Mouse (Mus musculus) hindbrain, embryonic 16.5 days (tissue): Measurements from ENCODE around the gene Spocd1. TPM values are rescaled to one million over a fixed set of nuclear protein-coding genes. Genes with fewer than 3 reads are reported as not detected.
A peak's percentile ranks its signal among the peaks of the same experiment; 100 is the strongest.

ENCODE experiments used
- ATAC-seq: fragments of 200-750 bp; cut with Nextera tagmentation; 2 replicates; pipeline ENCODE4 v1.8.0; 2017; ENCODE audit warnings: moderate TSS enrichment, moderate library complexity
- H3K27ac ChIP-seq: fragments of 300-500 bp; sonication (generic); 2 replicates; pipeline ENCODE4 v1.5.1; 2014; ENCODE audit warnings: low read depth, mild to moderate bottlenecking, control low read depth, low read length, moderate library complexity
- H3K27me3 ChIP-seq: fragments of 300-500 bp; sonication (generic); replicated peaks from 2 replicates; pipeline ENCODE4 v1.6.1; 2014; ENCODE audit warnings: low read length; ENCODE audit not compliant: control insufficient read depth, insufficient read depth
- H3K36me3 ChIP-seq: fragments of 300-500 bp; sonication (generic); 2 replicates; pipeline ENCODE4 v1.6.1; 2014; ENCODE audit warnings: mild to moderate bottlenecking, low read length, moderate library complexity, mixed read lengths; ENCODE audit not compliant: control insufficient read depth, insufficient read depth
- H3K4me1 ChIP-seq: fragments of 300-500 bp; sonication (generic); 2 replicates; pipeline ENCODE4 v1.6.1; 2014; ENCODE audit warnings: low read depth, low read length; ENCODE audit not compliant: control insufficient read depth, insufficient read depth
- H3K4me2 ChIP-seq: fragments of 300-500 bp; sonication (generic); 2 replicates; pipeline ENCODE4 v1.6.1; 2014; ENCODE audit warnings: mild to moderate bottlenecking, low read length, control low read depth, moderate library complexity
- H3K4me3 ChIP-seq: fragments of 300-500 bp; sonication (generic); 2 replicates; pipeline ENCODE4 v1.5.1; 2014; ENCODE audit warnings: mild to moderate bottlenecking, low read length, control low read depth, moderate library complexity
- H3K9ac ChIP-seq: fragments of 300-500 bp; sonication (generic); 2 replicates; pipeline ENCODE4 v1.6.1; 2014; ENCODE audit warnings: low read depth, mild to moderate bottlenecking, control low read depth, low read length, moderate library complexity
- H3K9me3 ChIP-seq: fragments of 300-500 bp; sonication (generic); 2 replicates; pipeline ENCODE4 v1.6.1; 2014; ENCODE audit warnings: mild to moderate bottlenecking, low read length, moderate library complexity; ENCODE audit not compliant: control insufficient read depth
- WGBS: fragments of 180-500 bp; shearing (Covaris S2); extraction: QIAGEN DNeasy Blood & Tissue Kit; methylation state at CpG from one replicate; pipeline ENCODE4 v1.1.7; 2014; 5-methylcytosine and 5-hydroxymethylcytosine counted together
- polyA plus RNA-seq: library from polyadenylated mRNA; unstranded; fragments of >200 nt; fragmentation: Nextera tagmentation; extraction: Ambion mirVana; gene quantifications from 2 replicates; pipeline ENCODE4 v1.2.1, GENCODE M21; 2015

Gene Spocd1
- polyA plus RNA-seq, 1 experiment from 2014 or later, result not detected

GRCm38 (mm10) chr4:129902394-129902793, 26.7 kb upstream of the Spocd1 start:
- no peaks in the 10 kb centered on the region for H3K4me1 ChIP-seq
- no peak overlapping the region for H3K4me2 ChIP-seq
- H3K27me3 ChIP-seq, result no peaks in the 10 kb centered on the region
- 87% methylated on average over 4 of the region's 4 CpGs for WGBS
- no peak overlapping the region for H3K9ac ChIP-seq
- ATAC-seq, result no peak
- no peak overlapping the region for H3K4me3 ChIP-seq
- no peaks in the 10 kb centered on the region for H3K9me3 ChIP-seq
- H3K27ac ChIP-seq, result no peak overlapping the region
- no peaks in the 10 kb centered on the region for H3K36me3 ChIP-seq

GRCm38 (mm10) chr4:129903577-129903976, 25.5 kb upstream of the Spocd1 start:
- Histone ChIP-seq H3K4me2 (no peak overlapping the region), H3K27ac (no peak overlapping the region), H3K4me1 (no peaks in the 10 kb centered on the region), H3K9ac (no peak overlapping the region), H3K27me3 (no peaks in the 10 kb centered on the region), H3K9me3 (no peaks in the 10 kb centered on the region), H3K4me3 (no peak overlapping the region), H3K36me3 (no peaks in the 10 kb centered on the region)
- ATAC-seq, result no peak
- WGBS, result 65% methylated on average over 3 of the region's 3 CpGs

- ATAC-seq, result no peak
- no peak overlapping the region for H3K4me2 ChIP-seq
- 91% methylated on average over 3 of the region's 3 CpGs for WGBS
Measured at GRCm38 (mm10) chr4:129905032-129905431, 24.0 kb upstream of the Spocd1 start.

GRCm38 (mm10) chr4:129906016-129906415, 23.0 kb upstream of the Spocd1 start:
- Histone ChIP-seq H3K4me1 (no peaks in the 10 kb centered on the region), H3K27ac (no peak overlapping the region)

More at GRCm38 (mm10) chr4:129905032-129905431, 24.0 kb upstream of the Spocd1 start:
- H3K9ac ChIP-seq, result no peak overlapping the region
- H3K27me3 ChIP-seq, result no peaks in the 10 kb centered on the region
- no peaks in the 10 kb centered on the region for H3K4me1 ChIP-seq
- H3K36me3 ChIP-seq, result no peaks in the 10 kb centered on the region
- H3K9me3 ChIP-seq, result no peaks in the 10 kb centered on the region
- no peak overlapping the region for H3K27ac ChIP-seq
- H3K4me3 ChIP-seq, result no peak overlapping the region

GRCm38 (mm10) chr4:129908836-129909235, 20.2 kb upstream of the Spocd1 start:
- no peaks in the 10 kb centered on the region for H3K27me3 ChIP-seq
- no peaks in the 10 kb centered on the region for H3K9me3 ChIP-seq
- no peak overlapping the region for H3K9ac ChIP-seq
- H3K4me1 ChIP-seq, result peaks cover 2% of the 10 kb centered on the region
- no peaks in the 10 kb centered on the region for H3K36me3 ChIP-seq
- no peak for ATAC-seq
- no peak overlapping the region for H3K27ac ChIP-seq
- no peak overlapping the region for H3K4me2 ChIP-seq
- WGBS, result 78% methylated on average over 3 of the region's 3 CpGs
- no peak overlapping the region for H3K4me3 ChIP-seq

More at GRCm38 (mm10) chr4:129906016-129906415, 23.0 kb upstream of the Spocd1 start:
- Histone ChIP-seq H3K4me3 (no peak overlapping the region), H3K36me3 (no peaks in the 10 kb centered on the region), H3K9me3 (no peaks in the 10 kb centered on the region), H3K27me3 (no peaks in the 10 kb centered on the region), H3K4me2 (no peak overlapping the region), H3K9ac (no peak overlapping the region)
- WGBS, result 76% methylated on average over 13 of the region's 13 CpGs
- no peak for ATAC-seq

GRCm38 (mm10) chr4:129909261-129909731, 19.8 kb upstream of the Spocd1 start:
- 65% methylated on average over 4 of the region's 4 CpGs for WGBS
- no peaks in the 10 kb centered on the region for H3K36me3 ChIP-seq
- H3K9me3 ChIP-seq, result no peaks in the 10 kb centered on the region
- H3K4me3 ChIP-seq, result no peak overlapping the region
- H3K27me3 ChIP-seq, result no peaks in the 10 kb centered on the region
- H3K4me1 ChIP-seq, result peaks cover 3% of the 10 kb centered on the region
- H3K4me2 ChIP-seq, result no peak overlapping the region
- no peak for ATAC-seq
- no peak overlapping the region for H3K9ac ChIP-seq
- H3K27ac ChIP-seq, result no peak overlapping the region

- no peak for ATAC-seq
- H3K27ac ChIP-seq, result no peak overlapping the region
- no peak overlapping the region for H3K4me3 ChIP-seq
- no peak overlapping the region for H3K9ac ChIP-seq
- no peaks in the 10 kb centered on the region for H3K27me3 ChIP-seq
- WGBS, result 95% methylated on average over 3 of the region's 3 CpGs
- H3K9me3 ChIP-seq, result no peaks in the 10 kb centered on the region
- H3K4me2 ChIP-seq, result no peak overlapping the region
- peaks cover 9% of the 10 kb centered on the region for H3K4me1 ChIP-seq
- H3K36me3 ChIP-seq, result no peaks in the 10 kb centered on the region
Measured at GRCm38 (mm10) chr4:129912998-129913397, 16.1 kb upstream of the Spocd1 start.

GRCm38 (mm10) chr4:129913761-129914644, 15.0 kb upstream of the Spocd1 start:
- Histone ChIP-seq H3K4me1 (peaks cover 9% of the 10 kb centered on the region), H3K27me3 (no peaks in the 10 kb centered on the region), H3K36me3 (no peaks in the 10 kb centered on the region), H3K9me3 (no peaks in the 10 kb centered on the region), H3K9ac (no peak overlapping the region), H3K4me3 (no peak overlapping the region), H3K27ac (no peak overlapping the region), H3K4me2 (peak overlapping the region; percentile 4; the same call in 1 of the 2 replicates)
- 14% methylated on average over 16 of the region's 16 CpGs for WGBS
- no peak for ATAC-seq

- 62% methylated on average over 4 of the region's 4 CpGs for WGBS
- Histone ChIP-seq H3K27ac (no peak overlapping the region), H3K4me1 (peaks cover 9% of the 10 kb centered on the region)
Measured at GRCm38 (mm10) chr4:129914686-129915085, 14.4 kb upstream of the Spocd1 start.

More at GRCm38 (mm10) chr4:129914686-129915085, 14.4 kb upstream of the Spocd1 start:
- no peaks in the 10 kb centered on the region for H3K9me3 ChIP-seq
- H3K4me3 ChIP-seq, result no peak overlapping the region
- no peaks in the 10 kb centered on the region for H3K36me3 ChIP-seq
- no peak overlapping the region for H3K9ac ChIP-seq
- H3K27me3 ChIP-seq, result no peaks in the 10 kb centered on the region
- H3K4me2 ChIP-seq, result no peak overlapping the region
- ATAC-seq, result no peak
